Mouse (Mus musculus): ENCODE measurements at regions not wholly inside any gene's neighbourhood (a gene's known extent, or its start where the extent isn't known, plus 50 kb on each side); places are given as distances from the start of the nearest gene placed in this dataset.
A peak's percentile ranks its signal among the peaks of the same experiment; 100 is the strongest.

- no peak for DNase-seq (ENCODE audit: inconsistent age in 2 of 2, low spot score in 1 of 2)
Measured at GRCm38 (mm10) chr13:117152655-117153054, 55.7 kb upstream of the Emb start.

- DNase-seq (ENCODE audit: inconsistent age in 2 of 2, low spot score in 1 of 2) = peak; percentile 3 to 36
Measured at GRCm38 (mm10) chr13:117143828-117144227, 64.5 kb upstream of the Emb start.

GRCm38 (mm10) chr13:117143255-117143654, 65.1 kb upstream of the Emb start:
- no peak for DNase-seq (ENCODE audit: inconsistent age in 2 of 2, low spot score in 1 of 2)

DNA sequence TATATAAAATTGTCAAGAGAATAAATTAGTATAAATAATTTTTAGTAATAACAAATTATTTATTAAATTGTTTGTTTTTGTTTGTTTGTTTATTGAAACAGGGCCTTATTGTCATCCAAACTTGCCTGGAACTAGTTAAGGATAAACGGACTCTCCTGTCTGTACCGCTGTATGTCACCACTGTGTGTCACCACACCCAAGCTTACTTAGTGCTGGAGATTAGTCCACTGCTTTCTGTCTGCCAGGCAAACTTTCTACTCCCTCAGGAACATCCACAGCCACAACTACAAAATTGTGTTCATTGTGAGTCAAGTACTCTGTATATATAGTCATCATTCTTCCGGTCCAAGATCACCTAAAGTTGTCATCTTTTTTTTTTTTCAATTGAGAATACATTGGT, 74.0 kb upstream of the Emb start:
- DNase-seq (ENCODE audit: inconsistent age in 2 of 2, low spot score in 1 of 2) = no peak

GRCm38 (mm10) chr13:117132123-117132522, 76.2 kb upstream of the Emb start:
- DNase-seq (ENCODE audit: inconsistent age in 2 of 2, low spot score in 1 of 2) = no peak

- no peak for DNase-seq (ENCODE audit: inconsistent age in 2 of 2, low spot score in 1 of 2)
Measured at GRCm38 (mm10) chr13:117127813-117128549, 80.4 kb upstream of the Emb start.

GRCm38 (mm10) chr13:117127116-117127728, 81.1 kb upstream of the Emb start:
- no peak for DNase-seq (ENCODE audit: inconsistent age in 2 of 2, low spot score in 1 of 2)

- no peak for DNase-seq (ENCODE audit: inconsistent age in 2 of 2, low spot score in 1 of 2)
Measured at GRCm38 (mm10) chr13:117119636-117120035, 88.7 kb upstream of the Emb start.

- no peak for DNase-seq (ENCODE audit: inconsistent age in 2 of 2, low spot score in 1 of 2)
Measured at GRCm38 (mm10) chr13:117114797-117115196, 89.5 kb upstream of the Parp8 start.

GRCm38 (mm10) chr13:117112424-117112823, 87.1 kb upstream of the Parp8 start:
- DNase-seq (ENCODE audit: inconsistent age in 2 of 2, low spot score in 1 of 2) = no peak

- peak in 1 of 2 experiments; percentile 65 for DNase-seq (ENCODE audit: inconsistent age in 2 of 2, low spot score in 1 of 2)
Measured at GRCm38 (mm10) chr13:117105151-117105660, 79.9 kb upstream of the Parp8 start.

DNA sequence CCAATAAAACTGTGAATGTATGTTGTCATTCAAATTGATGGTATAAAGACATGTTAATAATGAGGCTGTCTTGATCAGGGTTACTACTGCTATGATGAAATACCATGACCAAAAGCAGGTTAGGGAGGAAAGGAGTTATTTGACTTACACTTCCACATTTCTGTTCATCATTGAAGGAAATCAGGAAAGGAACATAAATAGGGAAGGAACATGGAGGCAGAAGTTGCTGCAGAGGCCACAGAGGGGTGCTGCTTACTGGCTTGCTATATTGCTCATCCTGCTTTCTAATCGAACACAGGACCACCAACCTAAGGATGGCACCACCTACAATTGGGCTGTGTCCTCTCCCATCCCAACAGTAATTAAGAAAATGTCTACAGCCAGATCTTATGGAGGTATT, 69.4 kb upstream of the Parp8 start:
- DNase-seq (ENCODE audit: inconsistent age in 2 of 2, low spot score in 1 of 2) = no peak

- DNase-seq (ENCODE audit: inconsistent age in 2 of 2, low spot score in 1 of 2) = no peak
Measured at GRCm38 (mm10) chr13:117088629-117089028, 63.3 kb upstream of the Parp8 start.

GRCm38 (mm10) chr13:117082758-117083157, 57.4 kb upstream of the Parp8 start:
- DNase-seq (ENCODE audit: inconsistent age in 2 of 2, low spot score in 1 of 2) = peak in 1 of 2 experiments; percentile 62

- DNase-seq (ENCODE audit: inconsistent age in 2 of 2, low spot score in 1 of 2) = peak in 1 of 2 experiments; percentile 45
Measured at GRCm38 (mm10) chr13:117079316-117079715, 54.0 kb upstream of the Parp8 start.

Data from adrenal gland, adult (tissue).